Mouse (Mus musculus) heart, adult 8-10 months (tissue): ENCODE measurements around the gene Litaf. TPM values are rescaled to one million over a fixed set of nuclear protein-coding genes. Genes with fewer than 3 reads are reported as not detected.

Experiments used
- DNase-seq: peaks from one replicate; pipeline ENCODE4 v3.0.0; 2022; ENCODE audit warnings: low spot score
- total RNA-seq, 4 experiments: library from RNA; stranded (reverse); gene quantifications; 2 replicates each; pipeline ENCODE4 v1.2.4; 2022

Gene Litaf
- total RNA-seq, 4 experiments from 2014 or later = 12.9 to 20.3 (median 14.4) TPM

DNA sequence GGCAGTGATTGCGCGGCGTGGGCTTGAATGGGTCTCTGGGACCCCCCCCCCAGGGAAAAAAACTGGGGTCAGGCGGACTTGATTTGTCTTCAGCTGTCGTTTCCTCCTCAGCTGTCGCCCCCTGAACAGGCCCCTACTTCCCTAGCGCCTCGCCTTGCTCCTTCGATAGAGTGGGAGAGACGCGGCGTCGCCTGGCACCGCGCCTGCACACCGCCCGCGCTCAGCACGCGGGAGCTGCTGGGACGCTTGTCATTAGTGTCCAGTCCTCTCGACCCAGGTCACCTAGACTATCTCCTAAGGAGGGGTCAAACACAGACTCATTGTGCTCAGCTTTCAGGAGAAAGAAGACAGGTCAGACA, 855 bp upstream of the Litaf start:
- DNase-seq = no peak

DNA sequence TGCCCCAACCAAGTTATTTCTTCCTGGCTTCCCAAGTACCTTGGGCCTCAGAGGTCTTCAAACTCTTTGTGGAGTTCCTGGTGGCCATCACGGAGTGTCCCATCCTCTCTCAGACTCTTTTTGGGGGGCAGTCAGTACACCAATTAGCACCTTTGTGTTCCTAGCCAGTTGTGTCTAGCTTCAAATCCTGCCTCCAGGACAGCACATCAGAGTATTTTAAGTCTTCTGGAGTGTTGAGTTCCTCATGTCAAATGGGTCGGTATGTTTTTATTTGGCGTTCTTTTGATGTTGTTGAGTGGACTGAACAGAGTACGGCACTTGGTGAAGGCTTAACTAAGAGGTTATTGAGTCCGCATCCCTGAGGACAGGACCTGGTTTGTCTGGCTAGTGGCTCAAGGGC, 526 bp downstream of the Litaf start:
- no peak for DNase-seq

DNA sequence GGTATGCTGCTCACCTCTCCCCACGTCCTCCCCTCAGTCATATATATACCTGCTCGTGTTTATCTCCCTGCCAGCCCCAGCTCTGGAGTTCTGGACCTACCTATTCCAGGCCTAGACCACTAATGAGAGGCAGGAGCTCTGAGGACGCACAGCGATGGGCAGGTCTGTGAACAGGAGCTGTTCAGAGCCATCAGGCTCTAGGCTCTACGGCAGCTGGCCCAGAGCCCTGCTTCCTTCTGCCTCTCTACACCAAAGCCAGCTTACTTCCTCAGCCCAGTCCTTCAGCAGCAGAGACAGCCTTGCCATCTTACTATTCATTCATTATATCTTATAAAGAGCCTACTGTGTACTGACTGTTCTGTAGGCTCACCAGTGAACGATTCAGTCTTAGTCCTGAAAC, 1.2 kb downstream of the Litaf start:
- no peak for DNase-seq

DNA sequence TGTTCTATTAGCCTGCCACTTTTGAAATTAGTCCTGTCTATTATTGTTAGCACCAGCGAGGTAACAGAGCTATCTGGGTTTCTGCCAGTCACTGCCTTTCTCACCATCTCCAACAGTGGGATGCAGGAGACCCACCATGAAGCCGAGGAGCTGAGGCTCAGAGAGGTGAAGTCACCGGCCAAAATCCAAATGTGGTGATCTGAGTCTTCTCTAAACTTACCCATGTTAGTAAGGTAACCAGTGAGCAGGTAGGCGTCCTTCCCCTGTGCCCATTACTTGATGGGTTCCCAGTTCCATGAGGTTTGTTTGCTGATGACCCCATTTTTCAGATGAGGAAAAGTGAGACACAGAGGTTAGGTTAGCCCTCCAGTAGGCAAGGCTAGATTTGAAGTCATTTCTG, 1.6 kb downstream of the Litaf start:
- DNase-seq = no peak

DNA sequence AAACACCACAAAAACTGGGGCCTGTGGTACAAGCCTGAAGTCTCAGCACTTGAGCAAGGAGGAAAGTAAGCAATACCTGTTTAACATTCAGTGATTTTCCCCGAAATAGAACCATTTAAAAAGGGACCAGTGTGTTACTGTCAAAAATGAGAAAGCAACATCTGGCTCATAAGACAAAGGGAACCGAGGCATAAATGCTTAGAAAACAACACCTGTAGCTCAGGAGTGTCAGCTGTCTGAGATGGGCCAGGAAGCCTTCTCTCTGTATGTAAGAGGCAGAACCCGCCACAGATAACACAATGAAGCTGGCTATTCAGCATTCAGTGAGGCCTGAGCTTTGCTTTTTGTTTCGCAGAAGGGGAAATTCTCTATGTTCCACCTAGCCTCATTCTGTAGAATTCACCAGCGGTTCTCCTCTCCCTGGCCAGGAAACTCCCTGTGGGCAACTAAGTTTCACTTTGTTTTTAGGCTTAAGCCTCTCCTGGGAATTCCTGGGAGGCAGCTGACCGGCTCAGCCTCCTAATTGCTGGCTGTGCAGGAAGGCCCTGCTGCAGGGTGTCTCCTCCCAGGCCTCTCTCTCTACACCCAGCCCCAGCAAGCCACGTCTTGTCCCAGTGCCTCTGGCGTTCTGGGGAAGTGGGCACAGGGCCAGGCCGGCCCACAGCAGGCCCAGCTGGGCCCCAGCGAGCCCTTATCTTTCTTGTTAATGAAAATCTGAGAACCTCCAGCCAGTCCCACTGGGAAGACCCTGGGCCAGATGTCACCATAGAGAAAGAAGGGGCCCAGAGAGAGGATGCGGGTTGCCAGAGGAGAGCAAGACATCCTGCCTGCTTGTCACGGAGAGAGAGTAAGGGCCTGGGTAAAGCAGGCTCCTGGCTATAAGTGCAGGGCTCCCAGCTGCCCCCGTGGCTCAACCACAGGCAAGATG, 2.9 kb downstream of the Litaf start:
- peak; percentile 89 for DNase-seq

DNA sequence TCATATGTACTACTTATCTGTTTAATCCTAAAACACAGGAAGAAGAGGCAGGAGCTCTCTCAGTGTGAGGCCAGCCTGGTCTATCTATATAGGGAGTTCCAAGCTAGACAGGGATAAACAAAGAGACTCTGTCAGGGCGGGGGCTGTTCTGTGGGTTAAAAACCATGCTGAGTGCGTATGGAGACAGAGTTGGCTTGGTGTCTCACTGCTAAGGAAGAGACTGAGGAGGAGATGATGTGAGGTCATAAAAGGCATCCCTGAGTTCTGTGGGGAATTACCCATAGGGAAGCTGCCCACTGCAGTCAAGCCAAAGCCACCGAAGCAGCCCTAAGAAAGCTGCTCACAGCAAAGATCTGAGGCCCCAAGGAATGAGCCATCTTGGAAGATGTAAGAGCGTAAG, 5.3 kb downstream of the Litaf start, which contains the start of gene Snn:
Gene Snn (plus strand): TSS at position 301 of the 400 bp plus-strand sequence.
- DNase-seq = no peak

DNA sequence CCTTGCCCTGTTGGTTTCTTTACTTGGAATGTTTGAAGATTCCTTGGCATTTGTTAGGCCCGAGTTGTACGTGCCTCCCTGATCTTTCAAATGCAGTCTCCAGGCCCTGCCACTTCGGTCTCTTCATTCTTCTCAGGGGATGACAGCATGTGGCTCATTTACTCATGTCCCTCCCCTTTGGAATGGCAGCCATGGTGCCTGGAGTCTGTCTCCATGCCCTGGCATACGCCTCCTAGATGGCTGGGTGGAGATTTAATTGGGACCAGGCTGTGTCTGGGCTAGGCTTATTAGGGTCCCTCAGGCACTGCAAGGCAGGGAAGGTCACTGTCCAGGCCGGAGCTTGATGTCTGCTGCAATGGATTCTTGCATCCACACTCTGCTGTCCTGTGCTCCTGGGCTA, 10.0 kb downstream of the Litaf start:
- DNase-seq = no peak

DNA sequence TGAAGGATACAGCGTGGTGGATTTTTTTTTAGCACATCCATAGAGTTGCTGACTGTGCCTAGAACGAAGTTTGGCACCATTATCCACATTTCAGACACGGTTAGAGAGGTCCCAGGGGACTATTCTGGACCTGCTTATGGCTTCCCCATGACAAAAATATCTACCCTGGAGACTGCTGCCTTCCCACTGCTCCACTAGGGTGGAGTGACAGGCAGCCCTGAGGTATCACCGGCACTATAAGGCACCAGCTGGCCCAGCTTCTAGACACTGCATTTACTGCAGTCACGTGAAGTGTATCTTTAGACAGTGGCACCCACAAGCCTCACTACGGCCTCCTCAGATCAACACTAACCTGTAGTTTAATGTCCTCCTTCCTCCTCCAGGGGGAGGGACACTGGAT, 11.1 kb downstream of the Litaf start:
- DNase-seq = no peak

DNA sequence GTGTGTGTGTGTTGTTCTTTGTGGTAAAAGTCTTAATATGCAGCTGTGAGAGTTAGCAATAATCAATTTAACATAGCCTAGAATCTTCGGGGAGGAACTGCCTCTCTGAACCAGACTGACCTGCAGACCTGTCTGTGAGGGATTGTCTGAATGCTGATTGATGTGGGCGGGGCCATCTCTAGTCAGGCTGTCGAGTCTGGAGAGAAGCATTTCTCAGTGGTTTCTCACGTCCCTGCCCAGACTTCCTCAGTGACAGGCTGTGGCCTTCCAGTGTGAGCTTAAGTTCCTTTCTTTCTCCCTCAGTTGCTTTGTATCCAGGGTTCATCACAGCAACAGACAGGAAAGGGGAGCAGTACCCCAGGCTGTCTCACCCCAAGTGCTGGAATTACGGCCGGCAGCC, 11.5 kb downstream of the Litaf start:
- DNase-seq = no peak

DNA sequence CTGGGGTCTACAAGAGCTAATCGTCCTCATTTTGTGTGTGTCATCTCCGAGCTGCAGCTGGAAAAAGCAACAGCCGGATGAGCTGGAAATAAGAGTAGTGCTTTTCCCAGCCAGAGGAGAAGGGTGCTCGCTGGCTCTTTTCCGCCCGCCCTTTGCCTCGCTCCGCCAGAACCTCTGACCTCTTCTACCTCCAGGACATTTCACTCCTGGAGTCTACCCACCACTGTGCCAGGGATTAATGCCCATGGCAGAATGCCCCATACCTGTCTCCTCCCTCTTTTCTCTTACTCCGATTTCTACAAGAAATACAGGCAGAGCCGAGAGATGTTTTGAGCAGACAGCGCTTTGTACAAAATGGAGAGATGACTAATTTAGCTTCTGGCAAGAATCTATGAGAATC, 14.8 kb downstream of the Litaf start:
- DNase-seq = no peak

DNA sequence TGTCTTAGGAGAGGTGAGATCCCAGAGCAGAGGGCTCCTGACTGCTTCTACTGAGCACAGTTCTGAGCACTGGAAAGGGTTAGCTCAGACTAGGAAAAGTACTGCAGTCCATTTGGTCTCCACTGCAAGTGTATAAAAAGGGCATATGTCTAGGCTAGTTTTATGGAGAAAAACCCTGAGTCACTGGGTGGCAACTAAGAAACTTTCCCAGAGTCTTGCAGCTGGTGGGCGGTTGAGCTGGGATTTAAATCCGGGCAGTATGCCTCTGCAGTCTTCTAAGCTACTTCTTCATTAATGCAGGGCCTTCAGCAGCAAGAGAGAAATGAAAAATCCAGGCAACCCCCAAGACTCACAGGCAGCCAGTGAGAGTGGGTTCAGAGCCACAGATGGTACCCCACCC, 15.7 kb downstream of the Litaf start:
- no peak for DNase-seq

DNA sequence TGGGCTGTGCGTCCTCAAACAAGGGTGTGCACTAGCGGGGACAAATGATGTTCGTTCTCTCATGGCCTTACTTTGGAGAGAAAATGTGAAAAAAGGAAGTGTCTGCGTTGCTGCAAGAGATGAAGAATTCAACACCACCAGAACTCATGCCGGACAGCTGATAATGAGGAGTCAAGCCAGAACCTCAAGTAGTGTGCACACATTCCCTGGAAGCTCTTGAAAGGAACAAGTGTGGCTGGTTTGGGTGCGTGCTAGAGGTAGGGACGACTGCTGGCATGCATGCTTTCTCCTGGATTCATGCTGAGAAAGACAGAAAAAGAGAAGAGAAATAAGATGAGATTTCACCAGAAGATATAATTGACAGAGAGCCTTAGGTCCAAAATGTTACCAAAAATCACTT, 18.8 kb downstream of the Litaf start:
- DNase-seq = no peak

DNA sequence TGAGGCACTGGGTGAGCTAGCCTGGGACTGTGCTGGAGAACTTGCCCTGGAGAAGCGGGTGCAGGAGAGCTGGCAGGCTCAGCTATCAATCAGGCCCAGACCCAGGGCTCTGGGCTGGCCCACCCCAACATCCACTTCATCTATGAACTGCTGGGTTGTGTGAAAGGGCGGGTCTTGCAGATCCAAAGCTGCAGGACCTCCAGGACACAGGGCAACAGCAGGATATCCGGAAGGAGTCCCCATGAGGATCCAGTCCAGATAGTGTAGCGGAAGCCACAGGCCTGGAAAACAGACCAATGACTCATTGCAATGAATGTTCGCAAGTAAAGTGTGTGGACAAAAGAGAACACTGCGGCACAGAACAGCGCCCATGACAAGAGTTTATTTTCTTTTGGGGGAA, 19.5 kb downstream of the Litaf start:
- peak; percentile 85 for DNase-seq

DNA sequence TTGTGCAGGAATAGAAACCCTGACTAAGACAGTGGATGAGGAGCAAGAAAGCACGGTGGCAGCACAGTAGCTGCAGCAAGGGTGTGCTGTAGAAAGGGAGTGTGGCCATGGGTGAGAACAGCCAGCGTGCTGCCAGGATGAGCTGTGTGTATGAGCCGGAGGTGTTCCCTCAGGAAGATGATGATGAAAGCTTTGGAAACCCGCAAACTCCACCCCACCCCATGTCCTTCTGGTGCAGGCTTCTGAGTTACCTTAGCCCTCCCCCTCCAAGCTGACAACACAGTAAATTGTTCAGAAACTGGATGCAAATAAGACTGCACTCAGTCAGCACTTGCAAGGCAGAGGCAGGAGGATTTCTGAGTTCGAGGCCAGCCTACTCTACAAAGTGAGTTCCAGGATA, 22.7 kb downstream of the Litaf start:
- no peak for DNase-seq

DNA sequence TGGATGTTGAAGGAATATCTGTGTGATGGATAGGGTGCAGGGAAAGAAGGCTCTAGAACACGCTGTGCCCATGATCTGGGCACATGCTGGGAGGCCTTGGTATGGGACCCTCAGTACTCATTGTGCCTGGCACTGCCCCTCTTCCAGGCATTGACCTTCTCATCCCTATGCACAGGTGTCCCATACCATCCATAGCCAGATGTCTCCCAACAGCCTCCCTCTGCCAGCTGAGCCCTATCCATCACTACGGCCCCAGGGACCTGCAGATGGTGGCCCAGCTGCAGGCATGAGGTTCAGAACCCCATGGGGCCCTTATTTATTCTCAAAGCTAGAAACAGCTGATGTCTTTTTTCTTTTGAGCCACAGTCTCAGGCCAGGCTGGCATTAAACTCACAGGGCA, 25.4 kb downstream of the Litaf start:
- DNase-seq = no peak

DNA sequence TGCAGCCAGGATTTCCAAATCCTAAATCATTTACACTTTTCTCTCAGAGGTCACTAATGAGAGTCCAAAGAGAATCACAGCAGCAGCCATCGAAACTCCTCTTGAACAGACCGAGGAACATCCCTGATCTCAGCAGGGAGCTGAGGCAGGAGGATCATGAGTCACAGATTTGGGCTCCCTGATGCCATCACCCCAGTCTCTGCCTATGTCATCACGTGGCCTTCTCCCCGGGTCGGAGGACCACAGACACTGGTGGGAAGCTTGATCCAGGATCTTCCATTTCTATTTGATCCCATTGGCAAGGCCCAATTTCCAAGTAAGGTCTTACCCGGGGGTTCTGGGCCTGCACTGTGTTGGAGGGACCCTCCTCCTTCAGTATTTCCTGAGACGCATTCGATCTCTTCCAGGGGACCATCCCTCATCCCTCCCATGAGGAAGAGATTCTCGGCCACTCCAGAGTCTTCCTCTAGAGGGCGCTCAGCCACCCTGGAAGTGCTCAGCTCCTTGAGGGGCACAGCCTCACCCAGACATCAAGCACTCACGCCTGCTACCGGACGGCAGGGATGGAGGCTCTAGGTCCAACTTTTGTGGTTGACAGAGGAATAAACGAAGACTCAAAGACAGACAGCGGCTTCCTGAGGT, 30.0 kb downstream of the Litaf start:
- DNase-seq = peak; percentile 75

DNA sequence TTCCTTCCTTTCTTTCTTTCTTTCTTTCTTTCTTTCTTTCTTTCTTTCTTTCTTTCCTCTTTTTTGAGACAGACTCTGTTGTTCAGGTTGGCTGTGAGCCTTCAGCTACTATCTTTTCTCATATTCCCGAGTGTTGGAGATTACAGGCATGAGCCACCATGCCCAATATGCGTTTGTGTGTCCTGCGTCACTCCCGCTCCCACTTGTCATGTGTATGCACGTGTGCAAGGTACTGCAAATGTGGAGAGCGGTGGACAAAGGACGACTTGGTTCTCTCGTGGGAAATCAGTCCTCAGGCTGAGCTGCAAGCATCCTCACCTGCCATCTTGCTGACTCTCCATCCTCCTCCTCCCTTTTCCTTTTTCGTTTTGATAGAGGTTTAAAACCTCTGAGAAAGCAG, 30.7 kb downstream of the Litaf start:
- DNase-seq = no peak

DNA sequence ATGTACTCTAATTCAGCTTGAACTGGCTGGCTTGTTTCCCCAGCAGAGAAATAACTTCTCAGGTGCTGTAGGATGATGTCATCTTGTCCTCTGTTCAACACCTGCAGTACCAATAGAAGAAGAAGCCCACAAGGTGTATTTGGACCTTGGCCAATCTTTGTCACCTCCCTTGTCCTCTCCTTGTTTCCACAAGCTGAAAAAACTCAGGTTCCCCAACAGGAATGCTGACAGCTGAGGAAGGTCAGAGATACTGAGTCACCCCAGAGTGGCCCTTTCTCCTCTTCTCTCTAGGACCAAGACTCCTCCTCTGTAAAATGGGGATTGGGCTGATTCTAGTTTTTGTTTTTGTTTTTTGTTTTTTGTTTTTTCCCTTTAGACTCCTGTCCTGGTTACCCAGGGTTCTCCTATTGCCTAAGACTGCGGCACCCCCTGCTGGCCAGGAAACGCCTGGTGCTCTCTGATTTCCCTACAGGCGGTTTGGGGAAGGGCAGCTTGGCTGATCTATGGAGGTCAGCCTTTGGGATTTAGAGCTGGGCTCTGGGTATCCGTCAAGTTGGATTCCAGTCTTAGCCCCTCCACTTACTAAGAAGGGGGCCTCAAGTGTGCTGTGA, 31.7 kb downstream of the Litaf start:
- DNase-seq = peak; percentile 88

DNA sequence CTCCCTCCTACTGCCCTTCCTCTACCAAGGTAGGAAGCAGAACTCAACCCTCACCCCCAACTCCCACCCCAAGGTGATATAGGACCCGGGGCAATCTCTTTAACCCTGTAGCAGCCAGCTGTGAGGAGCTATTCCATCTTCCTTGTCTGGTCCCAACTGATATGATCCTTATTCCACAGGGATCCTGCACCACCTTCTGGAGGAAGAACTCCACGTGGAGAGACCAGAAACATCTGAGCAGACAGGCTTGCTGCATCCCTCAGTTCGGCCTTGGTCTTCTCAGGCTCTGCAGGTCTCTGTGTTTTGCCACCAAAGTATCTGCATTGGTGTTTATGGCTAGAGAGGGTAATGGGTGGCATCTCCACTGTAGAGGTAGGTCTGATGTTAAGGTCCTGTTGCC, 34.6 kb downstream of the Litaf start:
- no peak for DNase-seq

DNA sequence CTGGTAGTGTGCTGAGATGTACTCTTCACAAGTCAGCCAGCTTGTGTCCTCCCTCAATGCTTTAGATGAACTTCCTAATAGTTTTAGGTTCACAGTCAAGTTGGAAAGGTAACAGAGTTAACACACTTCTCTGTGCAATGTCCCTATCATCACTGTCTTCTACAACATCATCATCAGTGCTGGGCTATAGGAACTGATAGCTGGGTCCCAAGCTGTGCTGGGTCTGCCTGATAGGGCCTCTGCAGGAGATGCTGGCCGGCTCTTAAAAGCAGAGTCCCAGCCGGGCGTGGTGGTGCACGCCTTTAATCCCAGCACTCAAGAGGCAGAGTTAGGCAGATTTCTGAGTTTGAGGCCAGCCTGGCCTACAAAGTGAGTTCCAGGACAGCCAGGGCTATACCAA, 35.1 kb downstream of the Litaf start:
- no peak for DNase-seq

DNA sequence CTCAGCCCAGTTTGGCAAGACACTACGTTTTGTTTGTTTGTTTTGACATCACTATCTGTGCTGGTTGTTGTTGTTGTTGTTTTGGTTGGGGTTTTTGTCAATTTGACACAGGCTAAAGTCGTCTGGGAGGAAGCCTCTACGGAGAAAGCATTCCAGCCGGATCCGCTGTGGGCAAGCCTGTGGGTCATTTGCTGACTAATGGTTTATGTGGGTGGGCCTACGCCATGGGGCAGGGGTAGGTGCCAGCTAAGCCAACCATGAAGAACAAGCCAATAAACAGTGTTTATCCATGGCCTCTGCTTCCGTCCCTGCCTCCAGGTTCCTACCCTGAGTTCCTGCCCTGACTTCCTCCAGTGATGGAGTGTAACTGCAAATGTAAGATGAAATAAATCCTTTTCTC, 37.8 kb downstream of the Litaf start:
- DNase-seq = no peak

DNA sequence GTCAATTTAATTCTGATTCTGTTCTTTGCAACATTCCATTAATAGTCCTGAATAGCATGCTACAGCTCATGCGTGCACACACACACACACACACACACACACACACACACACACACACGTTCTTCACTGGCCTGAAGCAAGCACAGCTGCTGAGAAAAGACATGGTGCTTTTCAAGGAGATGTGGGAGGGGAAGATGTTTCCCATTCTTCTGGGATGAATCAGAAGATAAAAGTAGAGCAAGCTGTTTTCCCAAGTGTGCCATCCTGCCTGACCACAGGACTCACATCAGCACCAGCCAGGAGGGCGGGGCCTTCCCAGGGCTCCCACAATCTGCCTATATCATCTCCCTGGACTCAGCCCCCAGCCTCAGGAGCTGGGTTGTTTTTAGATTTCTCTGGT, 41.1 kb downstream of the Litaf start:
- DNase-seq = no peak

DNA sequence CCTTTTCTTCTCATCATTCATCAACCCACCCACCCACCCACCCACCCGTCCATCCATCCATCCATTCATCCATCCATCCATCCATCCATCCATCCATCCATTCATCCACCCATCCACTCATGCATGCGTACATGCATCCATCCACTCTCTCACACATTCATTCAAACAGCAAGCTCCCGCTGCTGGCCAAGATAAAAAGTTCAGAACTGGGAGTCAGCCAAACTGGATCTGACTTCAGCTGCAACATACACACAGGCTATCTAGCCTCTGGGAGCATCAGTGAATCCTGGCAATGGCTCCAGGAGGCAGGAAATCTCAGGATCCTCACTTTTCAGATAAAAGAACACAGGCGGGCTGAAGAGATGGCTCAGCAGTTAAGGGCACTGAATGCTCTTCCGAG, 42.3 kb downstream of the Litaf start:
- DNase-seq = no peak
